Mouse (Mus musculus): ENCODE measurements around the gene Vac14. TPM values are rescaled to one million over a fixed set of nuclear protein-coding genes. Genes with fewer than 3 reads are reported as not detected.
A peak's percentile ranks its signal among the peaks of the same experiment; 100 is the strongest.
"Not testable (repeated sequence)": the region's sequence is repeated elsewhere in the genome, so short reads cannot be mapped to it uniquely, and the experiment has no call there.

Vac14 gene
- polyA plus RNA-seq, 1 experiment: 34.3 TPM

- WGBS: 85% methylated on average over 7 of the region's 7 CpGs
- TF ChIP-seq CTCF (IDR thresholded peaks at IDR 0.05; ENCODE audit: extremely low read depth, insufficient read depth, insufficient read length, insufficient replicate concordance): no peak
- no peak for TF ChIP-seq POLR2A (IDR thresholded peaks at IDR 0.05; ENCODE audit: low read depth, low read length)
- Histone ChIP-seq H3K27me3 (ENCODE audit: control insufficient read depth, insufficient read depth, low read length) (no peaks in the 10 kb centered on the region), H3K4me3 (ENCODE audit: extremely low read depth, insufficient read depth, insufficient read length) (no peak overlapping the region), H3K27ac (ENCODE audit: insufficient read depth, low read length) (no peak overlapping the region), H3K4me1 (ENCODE audit: control insufficient read depth, insufficient read depth, insufficient read length) (no peaks in the 10 kb centered on the region), H3K36me3 (ENCODE audit: control insufficient read depth, insufficient read depth, low read length) (peaks cover 10% of the 10 kb centered on the region)
- no peak for DNase-seq (ENCODE audit: low read depth in 1 of 2, low spot score in 2 of 2)
These were observed 46.0 kb downstream of the Vac14 start for GRCm38 (mm10) chr8:110664202-110664896.

DNA sequence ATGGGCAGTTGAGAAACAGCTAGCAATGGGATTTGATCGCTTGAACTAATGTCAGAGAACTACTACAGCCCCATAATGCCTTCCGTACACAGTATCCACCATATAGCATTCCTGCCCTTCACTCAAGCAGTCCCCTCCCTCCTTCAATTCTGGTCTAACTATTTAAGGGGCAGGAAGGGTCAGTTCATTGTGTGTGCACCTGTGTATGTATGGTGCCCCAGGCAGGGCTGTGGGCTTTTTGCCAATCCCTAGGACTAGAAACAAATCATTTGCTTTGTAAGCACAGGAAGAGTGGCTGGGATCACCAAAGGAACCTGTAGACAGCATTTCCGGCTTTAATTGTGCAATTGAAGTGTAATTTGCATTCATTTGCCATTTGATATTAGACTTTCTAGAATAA, 46.6 kb downstream of the Vac14 start:
- Histone ChIP-seq H3K27me3 (ENCODE audit: control insufficient read depth, insufficient read depth, low read length) (no peaks in the 10 kb centered on the region), H3K36me3 (ENCODE audit: control insufficient read depth, insufficient read depth, low read length) (peaks cover 10% of the 10 kb centered on the region), H3K4me1 (ENCODE audit: control insufficient read depth, insufficient read depth, insufficient read length) (no peaks in the 10 kb centered on the region), H3K27ac (ENCODE audit: insufficient read depth, low read length) (no peak overlapping the region), H3K4me3 (ENCODE audit: extremely low read depth, insufficient read depth, insufficient read length) (no peak overlapping the region)
- DNase-seq (ENCODE audit: low read depth in 1 of 2, low spot score in 2 of 2): no peak
- no peak for TF ChIP-seq CTCF (IDR thresholded peaks at IDR 0.05; ENCODE audit: extremely low read depth, insufficient read depth, insufficient read length, insufficient replicate concordance)
- no peak for TF ChIP-seq POLR2A (IDR thresholded peaks at IDR 0.05; ENCODE audit: low read depth, low read length)
- WGBS: 82% methylated on average over 3 of the region's 3 CpGs

GRCm38 (mm10) chr8:110667590-110668177, 49.3 kb downstream of the Vac14 start:
- H3K27me3 ChIP-seq (ENCODE audit: control insufficient read depth, insufficient read depth, low read length); DNase-seq (ENCODE audit: low read depth in 1 of 2, low spot score in 2 of 2); H3K4me3 ChIP-seq (ENCODE audit: extremely low read depth, insufficient read depth, insufficient read length); H3K27ac ChIP-seq (ENCODE audit: insufficient read depth, low read length); H3K4me1 ChIP-seq (ENCODE audit: control insufficient read depth, insufficient read depth, insufficient read length): not testable (repeated sequence)
- WGBS: 84% methylated on average over 8 of the region's 8 CpGs
- peaks cover 11% of the 10 kb centered on the region for H3K36me3 ChIP-seq (ENCODE audit: control insufficient read depth, insufficient read depth, low read length)

- Histone ChIP-seq H3K27me3 (ENCODE audit: control insufficient read depth, insufficient read depth, low read length) (no peaks in the 10 kb centered on the region), H3K4me1 (ENCODE audit: control insufficient read depth, insufficient read depth, insufficient read length) (no peaks in the 10 kb centered on the region), H3K27ac (ENCODE audit: insufficient read depth, low read length) (no peak overlapping the region), H3K4me3 (ENCODE audit: extremely low read depth, insufficient read depth, insufficient read length) (no peak overlapping the region), H3K36me3 (ENCODE audit: control insufficient read depth, insufficient read depth, low read length) (peaks cover 12% of the 10 kb centered on the region)
- 72% methylated on average over 8 of the region's 8 CpGs for WGBS
- TF ChIP-seq POLR2A (IDR thresholded peaks at IDR 0.05; ENCODE audit: low read depth, low read length) (no peak), CTCF (IDR thresholded peaks at IDR 0.05; ENCODE audit: extremely low read depth, insufficient read depth, insufficient read length, insufficient replicate concordance) (no peak)
- no peak for DNase-seq (ENCODE audit: low read depth in 1 of 2, low spot score in 2 of 2)
These were observed 51.7 kb downstream of the Vac14 start for GRCm38 (mm10) chr8:110669932-110670628.

DNA sequence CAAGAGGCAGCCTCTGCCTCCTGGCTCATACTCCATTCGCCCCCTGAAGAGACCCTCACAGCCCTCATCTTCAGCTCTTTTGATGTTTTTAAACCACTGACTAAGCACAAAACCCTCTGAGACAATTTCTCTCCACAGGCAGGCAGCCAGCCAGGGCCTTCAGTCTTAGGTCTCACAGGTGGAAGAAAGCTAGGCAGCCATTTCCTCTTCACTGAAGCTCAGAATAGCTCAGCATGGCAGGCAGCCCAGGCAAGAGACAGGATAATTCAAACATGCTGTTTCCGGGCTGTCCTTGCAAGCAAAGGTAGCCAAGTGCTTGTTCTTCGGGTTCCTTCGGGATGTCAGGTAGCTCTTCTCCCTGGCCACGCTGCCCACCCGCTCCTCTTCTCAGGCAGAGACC, 52.9 kb downstream of the Vac14 start:
- WGBS: 83% methylated on average over 6 of the region's 6 CpGs
- Histone ChIP-seq H3K36me3 (ENCODE audit: control insufficient read depth, insufficient read depth, low read length) (peaks cover 12% of the 10 kb centered on the region), H3K27ac (ENCODE audit: insufficient read depth, low read length) (peak overlapping the region; percentile 65; the same call in 1 of the 2 replicates), H3K4me1 (ENCODE audit: control insufficient read depth, insufficient read depth, insufficient read length) (no peaks in the 10 kb centered on the region), H3K27me3 (ENCODE audit: control insufficient read depth, insufficient read depth, low read length) (no peaks in the 10 kb centered on the region), H3K4me3 (ENCODE audit: extremely low read depth, insufficient read depth, insufficient read length) (no peak overlapping the region)
- no peak for DNase-seq (ENCODE audit: low read depth in 1 of 2, low spot score in 2 of 2)
- TF ChIP-seq CTCF (IDR thresholded peaks at IDR 0.05; ENCODE audit: extremely low read depth, insufficient read depth, insufficient read length, insufficient replicate concordance) (no peak), POLR2A (IDR thresholded peaks at IDR 0.05; ENCODE audit: low read depth, low read length) (no peak)

- DNase-seq (ENCODE audit: low read depth in 1 of 2, low spot score in 2 of 2): no peak
- peak overlapping the region; percentile 65 for H3K27ac ChIP-seq (ENCODE audit: insufficient read depth, low read length)
- TF ChIP-seq POLR2A (IDR thresholded peaks at IDR 0.05; ENCODE audit: low read depth, low read length) (no peak), CTCF (IDR thresholded peaks at IDR 0.05; ENCODE audit: extremely low read depth, insufficient read depth, insufficient read length, insufficient replicate concordance) (no peak)
- H3K4me3 ChIP-seq (ENCODE audit: extremely low read depth, insufficient read depth, insufficient read length): no peak overlapping the region
- H3K36me3 ChIP-seq (ENCODE audit: control insufficient read depth, insufficient read depth, low read length): peaks cover 12% of the 10 kb centered on the region
- WGBS: 76% methylated on average over 2 of the region's 2 CpGs
- no peaks in the 10 kb centered on the region for H3K4me1 ChIP-seq (ENCODE audit: control insufficient read depth, insufficient read depth, insufficient read length)
- no peaks in the 10 kb centered on the region for H3K27me3 ChIP-seq (ENCODE audit: control insufficient read depth, insufficient read depth, low read length)
These were observed 53.7 kb downstream of the Vac14 start for GRCm38 (mm10) chr8:110672133-110672532.

GRCm38 (mm10) chr8:110673168-110673567, 54.8 kb downstream of the Vac14 start:
- Histone ChIP-seq H3K4me3 (ENCODE audit: extremely low read depth, insufficient read depth, insufficient read length) (no peak overlapping the region), H3K4me1 (ENCODE audit: control insufficient read depth, insufficient read depth, insufficient read length) (no peaks in the 10 kb centered on the region), H3K36me3 (ENCODE audit: control insufficient read depth, insufficient read depth, low read length) (peaks cover 13% of the 10 kb centered on the region), H3K27ac (ENCODE audit: insufficient read depth, low read length) (peak overlapping the region; percentile 25), H3K27me3 (ENCODE audit: control insufficient read depth, insufficient read depth, low read length) (no peaks in the 10 kb centered on the region)
- no peak for DNase-seq (ENCODE audit: low read depth in 1 of 2, low spot score in 2 of 2)
- TF ChIP-seq POLR2A (IDR thresholded peaks at IDR 0.05; ENCODE audit: low read depth, low read length) (no peak), CTCF (IDR thresholded peaks at IDR 0.05; ENCODE audit: extremely low read depth, insufficient read depth, insufficient read length, insufficient replicate concordance) (no peak)
- 89% methylated on average over 2 of the region's 2 CpGs for WGBS
